Mouse (Mus musculus) forebrain, postnatal 0 days (tissue): ENCODE results near the gene Shkbp1. TPM values are rescaled to one million over a fixed set of nuclear protein-coding genes. Genes with fewer than 3 reads are reported as not detected.

Experiments
- ATAC-seq: fragments of 200-750 bp; cut with Nextera tagmentation; 2 replicates; pipeline ENCODE4 v1.8.0; 2017; ENCODE audit warnings: mild to moderate bottlenecking, moderate library complexity
- DNase-seq: peaks from one replicate; pipeline ENCODE4 v3.0.0-alpha.2; 2015
- H3K27ac ChIP-seq: fragments of 300-500 bp; sonication (generic); 2 replicates; pipeline ENCODE4 v1.5.1; 2014; ENCODE audit warnings: low read depth, mild to moderate bottlenecking, antibody characterized with exemption, low read length, moderate library complexity, mixed read lengths
- H3K27me3 ChIP-seq: fragments of 300-500 bp; sonication (generic); 2 replicates; pipeline ENCODE4 v1.6.1; 2014; ENCODE audit warnings: mild to moderate bottlenecking, low read length, mixed read lengths; ENCODE audit not compliant: insufficient read depth
- H3K36me3 ChIP-seq: fragments of 300-500 bp; sonication (generic); 2 replicates; pipeline ENCODE4 v1.6.1; 2014; ENCODE audit warnings: mild to moderate bottlenecking, moderate library complexity; ENCODE audit not compliant: insufficient read depth
- H3K4me1 ChIP-seq: fragments of 300-500 bp; sonication (generic); 2 replicates; pipeline ENCODE4 v1.6.1; 2014; ENCODE audit warnings: antibody characterized with exemption; ENCODE audit not compliant: insufficient read depth
- H3K4me2 ChIP-seq: fragments of 300-500 bp; sonication (generic); 2 replicates; pipeline ENCODE4 v1.6.1; 2014; ENCODE audit warnings: low read depth, mild to moderate bottlenecking, moderate library complexity
- H3K4me3 ChIP-seq: fragments of 300-500 bp; sonication (generic); 2 replicates; pipeline ENCODE4 v1.5.1; 2014; ENCODE audit warnings: low read depth, low read length, mixed read lengths
- H3K9ac ChIP-seq: fragments of 300-500 bp; sonication (generic); 2 replicates; pipeline ENCODE4 v1.6.1; 2014; ENCODE audit warnings: mild to moderate bottlenecking
- H3K9me3 ChIP-seq: fragments of 300-500 bp; sonication (generic); 2 replicates; pipeline ENCODE4 v1.6.1; 2016; ENCODE audit warnings: low read length
- CTCF ChIP-seq: sonication (generic); IDR thresholded peaks from 2 replicates; pipeline ENCODE4 v1.5.1; 2016; ENCODE audit warnings: antibody characterized with exemption, control low read depth, low read depth
- WGBS: fragments of 180-500 bp; shearing (Covaris S2); extraction: QIAGEN DNeasy Blood & Tissue Kit; methylation state at CpG from one replicate; pipeline ENCODE4 v1.1.7; 2014; 5-methylcytosine and 5-hydroxymethylcytosine counted together
- polyA plus RNA-seq: library from polyadenylated mRNA; unstranded; fragments of >200 nt; fragmentation: Nextera tagmentation; extraction: Ambion mirVana; gene quantifications from 2 replicates; pipeline ENCODE4 v1.2.1, GENCODE M21; 2015
- total RNA-seq: library from RNA; depleted of rRNA; stranded (reverse); fragments of >200 nt; gene quantifications from 2 replicates; pipeline ENCODE4 v1.2.3, GENCODE M21; 2014; rRNA removed

The Shkbp1 gene
- total and polyA plus RNA-seq, 2 experiments from 2014 or later: 30.2 to 33.1 TPM

- no peak overlapping the region for H3K27ac ChIP-seq
These were observed 57.7 kb downstream of the Shkbp1 start for GRCm38 (mm10) chr7:27298033-27298610.

GRCm38 (mm10) chr7:27296518-27296917, 59.3 kb downstream of the Shkbp1 start:
- H3K9ac ChIP-seq: no peak overlapping the region
- DNase-seq: no peak
- 89% methylated on average over 4 of the region's 4 CpGs for WGBS
- H3K27ac ChIP-seq: no peak overlapping the region
- no peaks in the 10 kb centered on the region for H3K4me1 ChIP-seq
- H3K36me3 ChIP-seq: no peaks in the 10 kb centered on the region
- no peak overlapping the region for H3K4me3 ChIP-seq
- H3K27me3 ChIP-seq: no peaks in the 10 kb centered on the region
- TF ChIP-seq CTCF: no peak
- no peak for ATAC-seq
- no peak overlapping the region for H3K4me2 ChIP-seq
- H3K9me3 ChIP-seq: no peaks in the 10 kb centered on the region

More at GRCm38 (mm10) chr7:27298033-27298610, 57.7 kb downstream of the Shkbp1 start:
- Histone ChIP-seq H3K9me3 (no peaks in the 10 kb centered on the region), H3K27me3 (no peaks in the 10 kb centered on the region), H3K4me1 (no peaks in the 10 kb centered on the region), H3K36me3 (no peaks in the 10 kb centered on the region), H3K4me3 (no peak overlapping the region), H3K9ac (no peak overlapping the region), H3K4me2 (no peak overlapping the region)
- 86% methylated on average over 16 of the region's 16 CpGs for WGBS
- ATAC-seq: no peak
- no peak for TF ChIP-seq CTCF
- no peak for DNase-seq

- Histone ChIP-seq H3K9ac (no peak overlapping the region), H3K4me1 (no peaks in the 10 kb centered on the region), H3K4me2 (no peak overlapping the region), H3K4me3 (no peak overlapping the region), H3K9me3 (no peaks in the 10 kb centered on the region), H3K27me3 (no peaks in the 10 kb centered on the region), H3K27ac (no peak overlapping the region), H3K36me3 (no peaks in the 10 kb centered on the region)
- DNase-seq (no peak), ATAC-seq (no peak)
- 78% methylated on average over 4 of the region's 4 CpGs for WGBS
- TF ChIP-seq CTCF: no peak
These were observed 59.9 kb downstream of the Shkbp1 start for GRCm38 (mm10) chr7:27295956-27296355.

Other genes with a start within 250 kb of the Shkbp1 start
- 1.2 TPM in 1 of 2 replicates, not detected in the other for gene Cyp2f2, start 236.1 kb downstream of the Shkbp1 start, total RNA-seq
- gene Cyp2f2, start 236.1 kb downstream of the Shkbp1 start, polyA plus RNA-seq: 0.13 and 0.27 TPM in 2 replicates
- not detected in 2 replicates for gene Cyp2t4, start 202.3 kb downstream of the Shkbp1 start, total RNA-seq
- 0.13 and 0.34 TPM in 2 replicates for gene Cyp2t4, start 202.3 kb downstream of the Shkbp1 start, polyA plus RNA-seq
- 103 and 112 TPM in 2 replicates for gene Egln2, start 189.2 kb downstream of the Shkbp1 start, total RNA-seq
- 85.6 and 88.3 TPM in 2 replicates for gene Egln2, start 189.2 kb downstream of the Shkbp1 start, polyA plus RNA-seq
- gene Rab4b, start 177.1 kb downstream of the Shkbp1 start, total RNA-seq: 66.8 and 71.6 TPM in 2 replicates
- gene Rab4b, start 177.1 kb downstream of the Shkbp1 start, polyA plus RNA-seq: 125 and 138 TPM in 2 replicates
- not detected in 2 replicates for gene Gm21983, start 174.9 kb downstream of the Shkbp1 start, total RNA-seq
- gene Gm21983, start 174.9 kb downstream of the Shkbp1 start, polyA plus RNA-seq: not detected in 2 replicates
- 9.0 and 17.4 TPM in 2 replicates for gene Mia, start 174.9 kb downstream of the Shkbp1 start, total RNA-seq
- 22.5 and 32.8 TPM in 2 replicates for gene Mia, start 174.9 kb downstream of the Shkbp1 start, polyA plus RNA-seq
- 5.7 and 5.8 TPM in 2 replicates for gene BC024978, start 160.2 kb downstream of the Shkbp1 start, total RNA-seq
- gene BC024978, start 160.2 kb downstream of the Shkbp1 start, polyA plus RNA-seq: 2.0 TPM in 2 replicates
- gene Snrpa, start 159.7 kb downstream of the Shkbp1 start, total RNA-seq: 124 and 146 TPM in 2 replicates
- 165 and 169 TPM in 2 replicates for gene Snrpa, start 159.7 kb downstream of the Shkbp1 start, polyA plus RNA-seq
- 13.6 and 17.6 TPM in 2 replicates for gene Itpkc, start 127.4 kb downstream of the Shkbp1 start, total RNA-seq
- gene Itpkc, start 127.4 kb downstream of the Shkbp1 start, polyA plus RNA-seq: 4.0 and 4.4 TPM in 2 replicates
- gene Coq8b, start 123.0 kb downstream of the Shkbp1 start, total RNA-seq: 25.0 and 26.3 TPM in 2 replicates
- gene Coq8b, start 123.0 kb downstream of the Shkbp1 start, polyA plus RNA-seq: 16.5 and 19.1 TPM in 2 replicates
- 81.6 and 86.4 TPM in 2 replicates for gene Numbl, start 97.6 kb downstream of the Shkbp1 start, total RNA-seq
- gene Numbl, start 97.6 kb downstream of the Shkbp1 start, polyA plus RNA-seq: 47.5 and 51.7 TPM in 2 replicates
- gene Ltbp4, start 18.3 kb downstream of the Shkbp1 start, total RNA-seq: 13.4 and 26.7 TPM in 2 replicates
- gene Ltbp4, start 18.3 kb downstream of the Shkbp1 start, polyA plus RNA-seq: 8.3 and 11.7 TPM in 2 replicates
- not detected in 2 replicates for gene Gm20479, start 1.4 kb upstream of the Shkbp1 start, total RNA-seq
- not detected in 2 replicates for gene Gm20479, start 1.4 kb upstream of the Shkbp1 start, polyA plus RNA-seq
- 18.8 and 22.3 TPM in 2 replicates for gene Sptbn4, start 91.7 kb upstream of the Shkbp1 start, total RNA-seq
- 2.5 and 3.8 TPM in 2 replicates for gene Sptbn4, start 91.7 kb upstream of the Shkbp1 start, polyA plus RNA-seq
- 11.6 and 14.3 TPM in 2 replicates for gene Blvrb, start 92.0 kb upstream of the Shkbp1 start, total RNA-seq
- 16.3 and 18.9 TPM in 2 replicates for gene Blvrb, start 92.0 kb upstream of the Shkbp1 start, polyA plus RNA-seq
- gene Sertad3, start 117.7 kb upstream of the Shkbp1 start, total RNA-seq: 1.8 and 5.5 TPM in 2 replicates
- gene Sertad3, start 117.7 kb upstream of the Shkbp1 start, polyA plus RNA-seq: 4.3 and 4.9 TPM in 2 replicates
- 5.2 and 6.3 TPM in 2 replicates for gene Sertad1, start 130.9 kb upstream of the Shkbp1 start, total RNA-seq
- 6.3 and 7.4 TPM in 2 replicates for gene Sertad1, start 130.9 kb upstream of the Shkbp1 start, polyA plus RNA-seq
- gene Prx, start 143.3 kb upstream of the Shkbp1 start, total RNA-seq: 1.9 and 2.4 TPM in 2 replicates
- gene Prx, start 143.3 kb upstream of the Shkbp1 start, polyA plus RNA-seq: 1.1 and 1.4 TPM in 2 replicates
- gene Hipk4, start 167.2 kb upstream of the Shkbp1 start, total RNA-seq: 0.38 and 0.95 TPM in 2 replicates
- gene Hipk4, start 167.2 kb upstream of the Shkbp1 start, polyA plus RNA-seq: 0.27 and 0.49 TPM in 2 replicates
- 144 and 219 TPM in 2 replicates for gene Pld3, start 197.2 kb upstream of the Shkbp1 start, total RNA-seq
- gene Pld3, start 197.2 kb upstream of the Shkbp1 start, polyA plus RNA-seq: 205 and 246 TPM in 2 replicates
- gene 2310022A10Rik, start 197.2 kb upstream of the Shkbp1 start, total RNA-seq: 7.5 and 8.7 TPM in 2 replicates
- gene 2310022A10Rik, start 197.2 kb upstream of the Shkbp1 start, polyA plus RNA-seq: 26.3 and 28.1 TPM in 2 replicates
- gene Akt2, start 235.5 kb upstream of the Shkbp1 start, total RNA-seq: 61.1 and 64.2 TPM in 2 replicates
- gene Akt2, start 235.5 kb upstream of the Shkbp1 start, polyA plus RNA-seq: 53.7 and 53.9 TPM in 2 replicates